In genomic region chr16:52746186-52746585, GRCm38 (mm10) we compare ENCODE assay signal across 24 mouse cellular contexts.
DNase-seq lines count a peak whose midpoint lies in the region; ATAC-seq lines count a peak whose summit lies in the region.
"Had no signal": no experiment of that assay in that cellular context is flagged by ENCODE, and none has a peak within 500 bp of the region (broad histone marks: within the 10 kb centered on the region; RNA-seq: fewer than 3 reads in every experiment).

No protein-coding gene starts in this region.

- WGBS in kidney, embryonic 15.5 days, result 39% methylated on average over 3 of the region's 3 CpGs

- peaks cover 6% of the 10 kb centered on the region; the same call in 1 of the 2 replicates for H3K4me1 ChIP-seq in kidney, embryonic 15.5 days
- H3K4me1 ChIP-seq: embryonic facial prominence, embryonic 12.5 days; forebrain, embryonic 12.5 days; hindbrain, embryonic 12.5 days had no signal

- H3K9me3 ChIP-seq in kidney, embryonic 15.5 days (replicated peaks), result no peaks in the 10 kb centered on the region
- H3K9me3 ChIP-seq: embryonic facial prominence, embryonic 12.5 days; forebrain, embryonic 12.5 days; hindbrain, embryonic 12.5 days had no signal

- H3K36me3 ChIP-seq in kidney, embryonic 15.5 days, result no peaks in the 10 kb centered on the region
- H3K36me3 ChIP-seq: embryonic facial prominence, embryonic 12.5 days; forebrain, embryonic 12.5 days; G1E; hindbrain, embryonic 12.5 days had no signal

- DNase-seq in embryo, embryonic 10 days (ENCODE audit: low spot score), result peak; percentile 20
- DNase-seq in embryo, embryonic 9.5 days (ENCODE audit: extremely low spot score), result no peak
- DNase-seq in kidney, adult 9 months, result no peak
- DNase-seq in Muller cell, postnatal 12 days (ENCODE audit: inconsistent ontology term), result peak; percentile 74
- peak; percentile 7 for DNase-seq in embryo, embryonic 11 days
- DNase-seq in spleen, adult 12 weeks (ENCODE audit: low spot score), result no peak
- no peak for DNase-seq in right cerebral cortex, postnatal 36 days (ENCODE audit: low spot score in 2 of 2)
- DNase-seq: adrenal gland, postnatal 14 days; B cell, adult 2 months; cerebellum, adult 18-20 months; cerebellum, postnatal 10 days; gastrocnemius, postnatal 14 days; heart, postnatal 10 days; heart, postnatal 4 days had no signal

- ATAC-seq in kidney, embryonic 15.5 days (replicated peaks; ENCODE audit: low FRiP score), result peak; percentile 91
- ATAC-seq: activated CD4-positive, CD25-positive, alpha-beta regulatory T cell, adult 4 months; CD4-positive, CD25-positive, alpha-beta regulatory T cell, adult 4 months; forebrain, embryonic 16.5 days; hindbrain, embryonic 16.5 days; inflammation-experienced regulatory T-cells, adult 6 months had no signal

- H3K4me3 ChIP-seq in kidney, embryonic 15.5 days (replicated peaks), result no peak overlapping the region
- H3K4me3 ChIP-seq: embryonic facial prominence, embryonic 12.5 days; forebrain, embryonic 12.5 days; hindbrain, embryonic 12.5 days had no signal

- H3K9ac ChIP-seq in kidney, embryonic 15.5 days, result no peak overlapping the region
- H3K9ac ChIP-seq: embryonic facial prominence, embryonic 12.5 days; forebrain, embryonic 12.5 days; hindbrain, embryonic 12.5 days had no signal

- H3K27ac ChIP-seq in kidney, embryonic 15.5 days, result no peak overlapping the region
- H3K27ac ChIP-seq: embryonic facial prominence, embryonic 12.5 days; forebrain, embryonic 12.5 days; hindbrain, embryonic 12.5 days had no signal

- H3K4me2 ChIP-seq in kidney, embryonic 15.5 days, result no peak overlapping the region
- H3K4me2 ChIP-seq: embryonic facial prominence, embryonic 12.5 days; forebrain, embryonic 12.5 days; hindbrain, embryonic 12.5 days had no signal

- H3K27me3 ChIP-seq in kidney, embryonic 15.5 days, result no peaks in the 10 kb centered on the region
- H3K27me3 ChIP-seq: embryonic facial prominence, embryonic 12.5 days; forebrain, embryonic 12.5 days; hindbrain, embryonic 12.5 days had no signal

Comparison
In these comparisons a context has a peak if more than half of its experiments do, and no peak if none do; other contexts are left out.
1. DNase-seq: peak in embryo, embryonic 10 days (single experiment), Muller cell, postnatal 12 days (single experiment) and embryo, embryonic 11 days (single experiment); none in embryo, embryonic 9.5 days (single experiment), kidney, adult 9 months (single experiment), spleen, adult 12 weeks (single experiment) and right cerebral cortex, postnatal 36 days (0 of 2).